Mouse (Mus musculus): ENCODE results near the gene Rrbp1. TPM values are rescaled to one million over a fixed set of nuclear protein-coding genes. Genes with fewer than 3 reads are reported as not detected.

Rrbp1 gene
- total RNA-seq, 4 experiments from 2014 or later: 109 to 128 (median 115) TPM

DNA sequence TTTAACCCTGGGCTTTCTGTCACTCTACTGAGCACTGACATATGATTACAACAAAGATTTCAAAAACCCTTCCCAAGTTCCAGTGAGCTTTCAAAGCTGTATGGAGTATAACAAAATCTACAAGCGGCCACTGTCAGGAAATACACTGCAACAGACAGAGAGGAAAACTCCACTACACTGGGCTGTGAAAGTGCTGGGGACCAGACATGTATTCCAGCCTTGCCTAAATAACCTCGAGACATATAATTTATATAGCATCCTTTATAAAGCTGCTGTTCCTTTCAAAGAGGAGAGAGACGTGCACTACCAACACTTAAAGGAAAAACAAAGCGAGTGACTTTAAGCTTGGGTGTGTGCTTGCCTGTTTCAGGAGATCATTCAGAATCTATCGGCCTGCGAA is 4.4 kb downstream of the Rrbp1 start:
- DNase-seq (ENCODE audit: low spot score): no peak

DNA sequence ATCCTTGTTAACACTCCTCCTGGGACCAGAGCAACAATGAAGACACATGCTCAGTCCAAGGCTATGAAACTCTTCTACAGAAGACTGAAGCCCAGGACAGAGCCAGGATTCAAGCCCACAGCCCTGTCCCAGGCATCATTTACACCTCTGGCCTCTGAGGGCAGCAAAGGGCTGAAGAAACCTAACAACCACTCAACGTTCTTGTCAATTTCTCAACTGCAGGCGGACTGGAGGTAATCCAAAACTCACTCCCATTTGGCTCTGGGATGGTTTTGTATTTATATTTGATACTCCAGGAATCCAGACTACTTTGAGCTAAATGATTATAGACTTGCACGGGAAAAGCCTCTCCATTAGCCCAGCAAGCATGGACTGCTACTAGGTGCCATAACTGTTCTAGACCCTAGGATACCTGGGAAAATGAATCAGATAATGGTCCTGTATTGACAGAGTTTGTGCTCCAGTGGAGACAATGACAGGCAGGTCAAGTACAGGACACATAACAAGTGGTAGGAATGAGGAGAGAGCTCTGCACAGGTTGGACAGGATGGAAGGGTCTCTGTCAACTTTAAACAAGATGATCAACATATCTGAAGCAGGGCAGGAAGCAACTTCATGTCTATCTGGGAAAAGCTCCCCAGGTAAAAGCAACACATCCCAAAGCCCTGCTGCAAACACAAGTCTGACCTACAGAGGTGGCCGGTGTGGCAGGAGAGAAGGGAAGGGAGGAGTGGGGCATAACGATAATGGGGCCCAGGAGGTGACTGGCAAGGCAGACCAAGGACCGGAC is 5.7 kb downstream of the Rrbp1 start:
- DNase-seq (ENCODE audit: low spot score): peak; percentile 39

DNA sequence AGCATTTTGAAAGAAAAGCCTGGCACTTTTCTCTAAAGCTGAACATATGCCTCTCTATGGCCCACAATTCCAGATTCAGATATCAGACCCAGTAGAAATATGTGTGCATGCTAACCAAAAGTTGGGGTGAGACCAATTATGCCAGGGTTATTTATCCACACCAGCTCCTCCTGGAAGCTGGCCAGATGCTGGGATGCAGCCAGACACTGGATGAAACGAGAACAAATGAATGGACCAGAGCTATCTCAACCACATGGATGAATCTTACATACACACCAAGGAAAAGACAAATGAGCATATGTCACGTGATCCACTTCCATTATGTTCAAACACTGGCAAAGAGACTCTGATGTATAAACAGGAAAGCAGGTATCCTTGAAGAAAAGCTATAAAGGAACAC is 7.5 kb downstream of the Rrbp1 start:
- no peak for DNase-seq (ENCODE audit: low spot score)

DNA sequence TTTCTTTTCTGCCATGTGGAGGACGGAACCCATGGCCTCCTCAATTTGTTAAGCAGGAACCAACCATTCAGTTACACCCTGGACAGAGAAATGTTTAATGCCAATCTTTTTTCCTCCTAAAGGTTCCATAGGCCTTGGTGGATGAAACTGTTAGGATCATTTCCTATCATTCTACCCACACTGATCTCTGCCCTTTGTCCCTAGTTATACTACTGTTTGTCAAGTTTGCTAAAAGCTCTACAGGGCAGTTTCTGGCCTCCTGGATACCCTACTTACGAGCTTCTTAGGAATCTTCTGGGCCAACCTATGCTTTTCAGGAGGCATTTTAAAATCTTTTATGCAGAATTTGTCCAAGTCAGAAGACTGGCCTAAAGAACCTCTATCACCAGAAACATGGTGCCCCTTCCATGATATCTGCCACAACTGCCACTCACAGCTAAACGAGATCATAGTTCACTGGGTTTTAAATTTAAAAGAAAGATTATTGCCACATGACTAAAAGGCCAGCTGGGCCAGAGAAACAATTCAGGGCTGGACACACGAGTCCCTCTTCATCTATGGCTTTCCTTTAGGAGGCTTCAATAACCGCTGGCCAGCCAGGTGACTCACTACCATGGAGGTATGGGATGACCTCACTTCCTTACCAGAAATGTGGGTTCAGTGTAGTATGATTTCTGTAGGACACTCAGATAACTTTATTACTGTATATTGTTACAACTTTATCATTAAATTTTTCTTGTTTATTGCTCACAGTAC is 8.7 kb downstream of the Rrbp1 start:
- DNase-seq (ENCODE audit: low spot score): no peak

DNA sequence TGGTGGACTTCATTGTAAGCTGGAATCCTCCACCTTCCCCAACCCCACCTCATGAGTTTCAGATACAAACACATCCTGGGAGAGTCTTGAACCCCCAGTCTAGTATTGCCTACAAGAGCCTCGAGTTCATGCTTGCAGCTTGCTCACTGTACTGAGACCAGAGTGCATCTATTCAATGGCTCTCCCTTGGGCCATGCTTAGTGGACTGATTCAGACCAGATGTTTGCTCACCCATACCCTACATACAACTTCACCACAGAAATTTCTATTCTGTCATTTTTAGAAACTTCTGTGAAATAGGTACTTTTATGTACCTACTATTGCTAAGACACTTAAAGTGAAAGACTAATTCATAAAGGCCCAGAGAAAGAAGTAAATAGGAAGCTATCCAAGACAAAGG is 18.1 kb downstream of the Rrbp1 start:
- no peak for DNase-seq (ENCODE audit: low spot score)

DNA sequence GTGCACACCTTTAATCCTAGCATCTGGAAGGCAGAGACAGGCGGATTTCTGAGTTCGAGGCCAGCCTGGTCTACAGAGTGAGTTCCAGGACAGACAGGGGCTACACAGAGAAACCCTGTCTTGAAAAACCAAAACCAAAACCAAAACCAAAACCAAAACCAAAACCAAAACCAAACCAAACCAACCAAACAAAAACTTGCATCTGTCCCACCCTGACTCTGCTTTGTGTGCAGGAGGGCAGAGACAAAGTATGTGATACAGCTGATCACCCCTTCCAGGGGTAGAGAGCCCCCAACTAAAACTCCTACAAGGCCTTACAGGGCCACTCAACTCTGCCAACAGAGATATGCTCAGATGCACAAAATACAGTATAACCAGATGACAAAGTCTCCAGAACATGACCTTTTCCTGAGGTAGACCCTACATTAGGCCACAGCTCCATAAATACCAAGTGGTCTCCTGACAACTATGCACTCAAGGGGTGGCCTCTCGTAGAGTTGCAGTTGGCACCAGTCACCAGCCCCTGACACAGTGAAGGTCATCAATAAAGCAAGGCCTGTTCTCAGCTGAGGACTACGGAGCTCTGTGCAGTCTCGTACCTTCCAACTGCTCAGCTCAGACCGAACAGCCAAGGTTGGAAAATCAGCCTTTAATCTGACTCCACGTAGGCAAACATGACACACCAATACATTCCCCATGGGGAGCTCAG is 18.9 kb downstream of the Rrbp1 start:
- no peak for DNase-seq (ENCODE audit: low spot score)

DNA sequence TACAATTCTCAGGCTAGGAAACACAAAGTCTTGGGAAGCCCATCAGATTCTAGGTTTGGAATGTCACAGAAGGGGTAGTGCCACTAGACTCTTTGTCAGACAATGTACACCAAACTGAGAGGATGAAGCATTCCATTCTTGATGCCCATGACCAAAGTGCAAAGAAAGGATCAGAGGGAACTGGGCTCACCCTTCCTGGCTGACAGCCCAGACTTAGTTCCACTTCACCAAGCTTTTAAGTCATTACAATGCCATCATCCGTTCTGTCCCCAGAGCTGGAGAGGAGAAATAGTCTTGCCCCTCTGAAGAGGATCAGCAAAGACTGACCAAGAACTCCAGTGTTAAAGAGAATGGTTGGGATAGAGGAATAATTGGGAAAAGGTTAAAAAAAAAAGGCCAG is 20.1 kb downstream of the Rrbp1 start:
- DNase-seq (ENCODE audit: low spot score): no peak

DNA sequence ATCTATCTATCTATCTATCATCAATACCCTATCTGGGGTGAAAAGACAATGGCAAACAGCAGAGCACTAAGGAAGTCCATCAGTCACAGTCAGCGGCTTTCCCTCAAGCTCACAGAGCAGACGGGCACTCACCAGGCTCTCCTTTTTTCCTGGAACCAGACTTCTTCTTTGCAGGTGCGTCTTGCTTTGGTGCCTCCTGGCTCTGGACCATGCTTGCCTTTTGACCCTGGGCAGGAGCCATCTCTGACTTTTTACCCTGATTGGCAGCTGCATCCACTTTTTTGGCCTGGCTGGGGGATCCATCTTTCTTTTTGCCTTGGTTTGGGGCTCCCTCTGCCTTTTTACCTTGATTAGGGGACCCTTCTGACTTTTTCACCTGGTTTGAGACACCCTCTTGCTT is 23.0 kb downstream of the Rrbp1 start:
- no peak for DNase-seq (ENCODE audit: low spot score)

DNA sequence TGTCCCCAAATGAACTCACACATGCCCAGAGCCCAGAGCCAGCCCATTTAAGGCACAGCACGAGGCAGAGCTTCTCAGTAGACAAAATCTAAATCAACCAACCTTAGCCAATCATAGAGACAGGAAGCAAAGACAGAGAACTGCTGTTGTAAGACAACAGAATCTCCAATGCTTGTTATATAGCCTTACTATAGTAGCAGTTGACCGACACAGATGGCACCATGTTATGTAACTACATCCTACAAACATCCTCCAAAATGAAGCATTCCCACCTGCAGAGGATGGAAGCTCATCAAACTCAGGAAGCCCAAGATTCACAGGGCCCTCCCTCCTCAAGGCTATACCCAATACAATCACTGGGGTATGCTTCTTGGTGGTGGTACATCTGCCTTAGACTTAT is 23.6 kb downstream of the Rrbp1 start:
- DNase-seq (ENCODE audit: low spot score): no peak

DNA sequence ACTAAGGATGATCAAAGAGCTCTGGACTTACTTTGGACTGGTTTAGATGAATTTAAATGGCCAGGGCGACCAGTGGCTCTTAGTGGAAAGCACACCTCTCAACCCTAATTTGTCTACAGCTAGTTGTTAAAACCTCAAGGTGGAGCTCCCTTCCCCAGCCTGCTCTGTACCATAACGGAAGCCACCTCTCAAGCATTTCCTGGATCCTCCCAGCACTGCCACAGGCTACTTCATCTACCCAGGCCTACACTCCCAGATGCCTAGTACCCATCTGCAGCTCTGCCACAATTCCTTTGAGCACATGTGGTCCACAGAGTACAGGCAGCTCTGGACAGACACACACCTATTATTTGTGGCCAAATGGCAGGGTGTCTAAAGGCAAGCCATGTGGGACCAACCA is 27.6 kb downstream of the Rrbp1 start:
- no peak for DNase-seq (ENCODE audit: low spot score)

DNA sequence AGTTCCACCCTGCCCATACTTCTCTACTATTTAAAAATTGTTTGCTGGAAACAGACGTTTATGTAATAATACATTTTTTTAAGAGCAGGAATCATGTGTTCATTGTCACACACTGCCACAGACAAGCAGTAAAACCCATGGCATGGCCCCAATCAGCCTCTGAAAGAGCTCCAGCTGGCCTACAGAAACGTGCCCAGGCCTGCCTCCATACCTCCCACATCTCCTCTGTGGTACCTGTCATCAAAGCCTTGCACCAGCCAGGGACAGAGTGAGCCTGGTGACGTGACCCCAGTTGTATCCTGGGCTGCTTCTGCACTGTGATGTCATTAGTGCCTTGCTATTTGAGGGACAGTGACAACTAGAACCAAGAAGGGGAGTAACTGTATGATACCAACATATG is 28.2 kb downstream of the Rrbp1 start:
- DNase-seq (ENCODE audit: low spot score): no peak

DNA sequence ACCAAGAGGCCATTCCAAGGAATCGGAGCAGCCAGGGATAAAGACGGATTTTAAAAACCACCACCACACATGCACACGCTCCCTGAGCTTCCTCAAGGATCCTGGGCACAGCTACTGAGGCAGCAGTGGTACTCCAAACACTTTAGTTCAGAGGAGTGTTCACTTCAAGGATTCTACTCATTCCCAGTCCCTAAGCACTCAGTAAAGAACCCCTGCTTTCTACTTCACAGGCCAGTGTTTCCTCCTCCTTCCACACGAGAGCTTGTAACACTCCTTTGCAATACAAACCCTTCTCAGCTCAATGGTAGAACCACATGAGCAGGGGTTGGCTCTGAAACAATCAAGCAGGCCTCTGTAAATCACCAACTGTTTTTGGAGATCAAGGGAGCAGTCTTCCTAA is 28.9 kb downstream of the Rrbp1 start:
- DNase-seq (ENCODE audit: low spot score): no peak

DNA sequence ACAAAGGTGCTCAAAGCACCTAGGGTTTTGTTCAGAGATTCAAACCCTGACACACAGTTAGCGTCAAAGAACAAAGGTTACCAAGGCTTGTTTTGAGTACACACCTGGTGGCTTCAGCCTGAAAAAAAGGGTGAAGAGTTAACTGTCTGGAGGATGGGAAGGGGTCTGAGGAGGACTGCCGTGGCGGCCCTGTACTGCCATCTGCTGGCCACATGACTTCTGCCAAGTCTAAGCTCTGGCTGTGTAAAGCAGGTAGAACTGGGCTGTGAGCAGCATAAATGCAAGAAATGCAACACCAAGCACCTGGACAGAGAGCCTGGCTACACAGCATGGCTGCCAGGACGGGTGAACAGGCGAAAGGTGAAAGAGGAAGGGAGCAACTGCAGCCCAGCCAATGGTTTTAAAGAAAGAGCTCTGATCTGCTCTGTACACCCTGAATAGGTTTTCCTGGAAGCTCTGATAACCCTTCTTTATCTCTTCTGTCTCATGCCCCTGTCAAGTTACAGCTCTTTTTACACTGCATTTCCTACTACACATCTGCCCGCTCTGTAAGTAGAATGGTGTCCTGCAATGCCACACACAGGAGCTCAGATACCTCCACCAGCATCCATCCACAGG is 30.2 kb downstream of the Rrbp1 start:
- DNase-seq (ENCODE audit: low spot score): peak; percentile 42

DNA sequence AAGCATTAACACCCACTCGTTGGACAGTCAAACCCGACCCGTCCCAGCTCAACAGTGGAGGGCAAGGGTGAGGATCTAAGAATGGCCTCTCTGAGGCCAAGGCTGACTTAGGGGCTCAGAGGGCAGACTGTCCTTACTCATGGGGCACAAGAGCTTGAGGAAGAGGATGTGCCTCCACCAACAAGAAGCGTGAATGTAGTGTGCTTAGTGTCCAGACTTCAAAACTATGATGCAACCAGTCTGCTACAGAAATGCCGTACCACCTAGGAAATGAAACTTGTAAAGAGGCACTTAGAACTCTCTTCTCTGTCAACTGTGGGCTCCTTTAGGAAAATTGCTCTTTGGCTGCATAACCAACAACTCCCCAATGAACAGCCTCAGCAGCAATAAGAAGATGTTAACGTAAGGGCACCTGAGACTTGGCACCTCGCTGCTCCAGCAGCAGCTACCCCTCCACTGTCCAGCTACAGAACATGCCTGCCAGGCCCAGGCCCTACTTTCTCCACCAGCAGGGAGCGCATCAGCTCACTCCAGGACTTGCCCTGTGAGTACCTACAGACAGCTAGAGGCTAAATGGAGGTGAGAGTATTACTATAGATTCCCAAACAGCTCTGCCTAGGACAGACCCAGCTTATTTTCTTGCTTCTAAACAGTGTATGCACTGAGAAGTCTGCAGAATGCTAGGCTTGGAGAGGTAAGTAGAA is 32.5 kb downstream of the Rrbp1 start:
- DNase-seq (ENCODE audit: low spot score): no peak

DNA sequence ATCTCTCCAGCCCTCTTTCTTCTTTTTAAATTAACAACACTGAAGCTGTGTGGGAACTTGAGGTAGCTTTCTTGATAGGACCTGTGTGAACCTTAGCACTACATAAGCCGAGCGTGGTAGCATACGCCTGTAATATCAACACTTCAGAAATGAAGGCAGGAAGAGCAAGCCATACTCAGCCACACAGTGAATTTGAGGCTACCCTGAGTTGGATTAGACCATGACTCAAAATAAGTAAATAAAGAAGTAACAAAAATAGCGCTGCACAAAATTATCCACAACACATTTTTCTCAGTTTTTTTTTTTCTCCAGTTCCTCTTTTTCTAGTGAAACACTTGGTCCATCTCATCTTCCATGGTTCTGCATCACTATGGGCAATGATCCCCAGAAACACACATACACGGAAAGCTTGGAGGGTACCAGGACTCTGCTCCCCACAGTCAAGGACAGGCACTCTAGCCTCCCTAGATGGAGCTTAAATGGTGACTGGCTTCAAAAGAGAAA is 35.9 kb downstream of the Rrbp1 start:
- DNase-seq (ENCODE audit: low spot score): no peak

DNA sequence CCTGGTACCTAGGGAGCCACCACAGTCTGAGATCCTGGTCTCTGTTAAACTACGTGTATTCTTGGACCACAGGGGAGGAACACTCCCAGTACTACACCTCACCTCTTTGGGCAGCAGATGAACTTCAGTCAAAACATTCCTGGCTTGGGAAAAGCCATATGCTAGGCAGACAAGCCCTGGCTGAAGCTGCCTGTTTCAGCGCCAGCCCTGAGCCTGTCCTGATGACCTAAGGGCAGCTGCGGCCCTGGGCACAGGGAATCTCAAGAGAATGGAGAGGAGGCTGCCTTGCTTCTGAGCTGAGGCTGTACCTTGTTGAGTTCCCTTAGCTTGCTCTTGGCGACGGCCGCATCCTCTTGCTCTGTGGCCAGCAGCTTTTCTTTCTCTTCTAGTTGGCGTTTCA is 37.9 kb downstream of the Rrbp1 start:
- no peak for DNase-seq (ENCODE audit: low spot score)

DNA sequence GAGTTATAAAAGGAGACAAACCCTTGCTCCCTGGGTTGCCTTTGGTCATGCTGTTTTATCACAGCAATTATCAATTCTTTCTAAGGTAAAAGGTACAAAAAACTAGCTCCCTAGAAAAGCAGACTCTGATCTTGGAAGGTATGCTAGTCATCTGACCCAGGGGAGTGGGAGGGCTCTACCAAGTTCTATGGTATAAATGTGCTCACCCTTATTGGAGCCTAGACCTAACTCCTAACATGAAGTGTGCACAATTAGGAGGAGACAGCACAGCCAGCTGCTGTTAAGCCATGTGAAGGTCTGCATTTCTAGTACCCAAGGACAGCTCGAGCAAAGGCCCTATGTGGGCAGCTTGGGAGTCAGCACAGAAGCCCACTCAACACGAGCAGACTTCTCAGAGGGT is 39.2 kb downstream of the Rrbp1 start:
- no peak for DNase-seq (ENCODE audit: low spot score)

DNA sequence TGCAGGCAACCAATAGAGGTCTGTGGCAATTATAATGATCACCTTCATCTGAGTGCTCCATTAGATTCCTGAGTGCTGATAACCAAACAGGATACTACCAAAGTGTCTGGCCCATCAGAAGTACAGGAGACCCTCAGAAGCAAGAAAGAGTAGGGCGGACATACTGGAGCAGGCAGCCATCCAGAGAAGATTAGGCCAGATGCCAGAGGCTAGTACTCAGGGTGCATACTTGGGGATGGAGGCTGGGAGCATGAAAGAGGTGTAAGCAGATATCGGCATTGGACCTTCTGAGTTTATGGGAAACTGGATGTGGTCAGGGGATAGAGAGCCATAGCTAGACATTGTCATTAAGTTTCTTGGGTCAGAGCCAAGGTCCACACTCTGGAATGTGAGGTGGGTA is 40.2 kb downstream of the Rrbp1 start:
- no peak for DNase-seq (ENCODE audit: low spot score)

DNA sequence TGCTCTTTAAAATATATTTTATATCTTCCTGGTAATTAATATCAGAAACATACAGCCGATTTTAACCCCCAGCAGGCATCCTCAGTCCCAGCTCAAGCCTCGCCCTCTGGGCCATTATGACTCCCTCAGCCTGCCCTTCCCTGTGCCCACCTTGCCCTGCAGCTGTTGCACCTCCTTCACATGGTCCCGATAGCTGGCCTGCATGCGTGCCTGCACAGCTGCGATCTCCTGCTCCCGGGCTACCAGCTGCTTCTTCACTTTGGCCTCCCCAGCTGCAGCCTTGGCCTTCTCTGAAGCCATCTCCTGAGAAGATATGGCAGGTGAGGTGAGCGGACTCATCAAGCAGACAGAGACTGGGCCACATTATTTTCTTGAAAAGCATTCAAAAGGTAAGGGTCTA is 41.8 kb downstream of the Rrbp1 start:
- DNase-seq (ENCODE audit: low spot score): no peak

DNA sequence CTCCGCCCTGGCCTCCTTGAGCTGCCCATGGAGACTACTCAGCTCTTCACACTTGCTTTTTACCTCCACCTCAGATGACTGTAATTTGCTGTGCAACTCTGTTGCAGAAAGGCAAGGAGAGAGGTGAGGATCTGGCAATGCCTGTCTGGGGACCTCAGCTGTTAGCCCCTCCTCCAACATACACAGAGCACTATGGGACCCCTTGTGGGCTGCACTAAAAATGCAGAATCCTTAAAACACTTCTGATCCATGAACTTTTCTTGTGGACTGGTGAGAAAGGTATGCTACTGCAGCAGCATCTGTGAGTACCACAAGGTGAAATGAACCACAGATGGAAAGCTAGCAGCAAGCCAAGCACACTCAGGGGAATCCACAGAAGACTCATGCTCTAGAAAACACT is 47.7 kb downstream of the Rrbp1 start:
- no peak for DNase-seq (ENCODE audit: low spot score)

DNA sequence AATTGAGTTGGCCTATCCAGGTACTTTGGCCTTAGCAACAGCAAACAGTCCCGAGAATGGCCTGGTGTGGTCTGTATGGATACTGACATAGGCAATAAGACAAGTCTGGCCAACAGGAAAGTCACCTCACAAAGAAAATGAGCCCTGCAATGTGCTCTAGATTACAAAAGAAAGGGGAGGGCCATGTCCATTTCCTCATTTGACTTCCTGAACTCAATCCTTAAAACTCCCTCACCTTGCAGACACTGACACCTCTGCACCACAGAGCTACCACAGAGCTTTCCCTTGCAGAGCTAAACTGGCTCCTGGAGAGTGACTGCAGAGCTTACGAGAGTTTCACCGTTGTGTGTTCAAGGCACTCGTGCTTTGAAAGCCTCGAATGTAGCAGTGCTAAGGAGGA is 48.9 kb downstream of the Rrbp1 start:
- no peak for DNase-seq (ENCODE audit: low spot score)
